Mouse (Mus musculus) lung, embryonic 16.5 days (tissue): Measurements from ENCODE around the gene Fxyd6. TPM values are rescaled to one million over a fixed set of nuclear protein-coding genes. Genes with fewer than 3 reads are reported as not detected.

Experiments
- ATAC-seq: fragments of 200-750 bp; cut with Nextera tagmentation; 2 replicates; pipeline ENCODE4 v1.8.0; 2017; ENCODE audit warnings: low read depth, mild to moderate bottlenecking, moderate library complexity
- H3K27ac ChIP-seq: fragments of 300-500 bp; sonication (generic); 2 replicates; pipeline ENCODE4 v1.5.1; 2014; ENCODE audit warnings: mild to moderate bottlenecking, control low read depth, low read length
- H3K27me3 ChIP-seq: fragments of 300-500 bp; sonication (generic); 2 replicates; pipeline ENCODE4 v1.6.1; 2014; ENCODE audit warnings: low read depth, low read length, mixed read lengths; ENCODE audit not compliant: control insufficient read depth, insufficient read depth
- H3K36me3 ChIP-seq: fragments of 300-500 bp; sonication (generic); 2 replicates; pipeline ENCODE4 v1.6.1; 2014; ENCODE audit warnings: low read length; ENCODE audit not compliant: control insufficient read depth, insufficient read depth
- H3K4me1 ChIP-seq: fragments of 300-500 bp; sonication (generic); replicated peaks from 2 replicates; pipeline ENCODE4 v1.6.1; 2014; ENCODE audit warnings: low read length, mixed read lengths; ENCODE audit not compliant: control insufficient read depth, insufficient read depth
- H3K4me2 ChIP-seq: fragments of 300-500 bp; sonication (generic); 2 replicates; pipeline ENCODE4 v1.6.1; 2014; ENCODE audit warnings: low read depth, low read length, control low read depth
- H3K4me3 ChIP-seq: fragments of 300-500 bp; sonication (generic); 2 replicates; pipeline ENCODE4 v1.5.1; 2014; ENCODE audit warnings: mild to moderate bottlenecking, low read length, control low read depth
- H3K9ac ChIP-seq: fragments of 300-500 bp; sonication (generic); 2 replicates; pipeline ENCODE4 v1.6.1; 2014; ENCODE audit warnings: low read length, control low read depth
- H3K9me3 ChIP-seq: fragments of 300-500 bp; sonication (generic); 2 replicates; pipeline ENCODE4 v1.6.1; 2016; ENCODE audit warnings: low read length; ENCODE audit not compliant: control insufficient read depth
- WGBS: fragments of 180-500 bp; shearing (Covaris S2); extraction: QIAGEN DNeasy Blood & Tissue Kit; methylation state at CpG from one replicate; pipeline ENCODE4 v1.1.7; 2014; 5-methylcytosine and 5-hydroxymethylcytosine counted together
- polyA plus RNA-seq: library from polyadenylated mRNA; unstranded; fragments of >200 nt; fragmentation: Nextera tagmentation; extraction: Ambion mirVana; gene quantifications from 2 replicates; pipeline ENCODE4 v1.2.1, GENCODE M21; 2015

The Fxyd6 gene
- polyA plus RNA-seq, 1 experiment from 2014 or later: 36.5 TPM

DNA sequence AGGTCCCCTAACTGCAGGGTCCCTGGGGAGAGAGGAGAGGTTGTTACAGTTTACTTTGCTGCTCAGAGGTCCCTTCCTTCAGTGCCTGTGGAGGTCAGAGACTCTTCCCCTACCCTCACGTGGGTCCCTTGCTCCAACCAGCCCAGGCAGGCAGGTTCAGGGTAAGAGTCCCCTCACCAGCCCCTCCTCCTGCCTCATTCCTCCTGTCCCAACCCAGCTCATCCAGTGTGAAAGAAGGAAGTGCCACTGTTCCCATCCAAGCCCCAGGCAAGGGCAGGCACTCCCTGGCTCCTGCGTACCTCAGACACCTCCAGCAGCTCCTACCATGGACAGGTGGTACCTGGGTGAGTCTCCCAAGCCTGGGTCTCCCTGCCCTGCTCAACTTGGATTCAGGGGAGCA is 33.0 kb downstream of the Fxyd6 start:
- no peak for ATAC-seq
- H3K4me3 ChIP-seq: no peak overlapping the region
- WGBS: 28% methylated on average over 2 of the region's 2 CpGs
- no peaks in the 10 kb centered on the region for H3K27me3 ChIP-seq
- no peaks in the 10 kb centered on the region for H3K36me3 ChIP-seq
- H3K4me1 ChIP-seq: 0 out of 2 replicates have a peak, but pooled peaks cover under 1% of the 10 kb centered on the region
- H3K9me3 ChIP-seq: no peaks in the 10 kb centered on the region
- H3K27ac ChIP-seq: no peak overlapping the region
- H3K4me2 ChIP-seq: no peak overlapping the region
- no peak overlapping the region for H3K9ac ChIP-seq

DNA sequence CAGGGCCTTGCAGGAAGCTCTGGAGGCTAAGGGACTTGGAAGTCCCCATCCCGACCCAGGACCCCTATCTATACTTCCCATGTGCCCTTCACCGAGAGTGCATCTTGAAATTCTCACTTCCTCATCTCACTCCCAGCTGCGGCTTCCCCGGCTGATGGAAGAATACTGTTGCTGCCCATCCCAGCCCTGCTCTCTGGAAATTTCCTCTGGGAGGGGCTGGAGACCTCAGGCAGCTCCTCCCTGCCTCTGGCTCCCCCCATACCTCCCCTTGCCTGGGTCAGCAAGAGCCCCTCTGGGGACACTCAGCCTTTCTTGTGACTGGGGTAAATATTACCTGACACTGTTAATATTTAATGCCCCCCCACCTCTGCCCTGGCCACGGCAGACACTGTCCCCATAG is 35.7 kb downstream of the Fxyd6 start:
- no peaks in the 10 kb centered on the region for H3K36me3 ChIP-seq
- H3K9ac ChIP-seq: no peak overlapping the region
- no peaks in the 10 kb centered on the region for H3K9me3 ChIP-seq
- no peak for ATAC-seq
- H3K27ac ChIP-seq: no peak overlapping the region
- H3K4me1 ChIP-seq: 0 out of 2 replicates have a peak, but pooled peaks cover 4% of the 10 kb centered on the region
- H3K4me2 ChIP-seq: no peak overlapping the region
- WGBS: 45% methylated on average over 5 of the region's 5 CpGs
- no peak overlapping the region for H3K4me3 ChIP-seq
- no peaks in the 10 kb centered on the region for H3K27me3 ChIP-seq

- Histone ChIP-seq H3K27me3 (no peaks in the 10 kb centered on the region), H3K9ac (no peak overlapping the region), H3K4me2 (no peak overlapping the region), H3K9me3 (no peaks in the 10 kb centered on the region), H3K27ac (no peak overlapping the region), H3K4me3 (no peak overlapping the region), H3K4me1 (0 out of 2 replicates have a peak, but pooled peaks cover 4% of the 10 kb centered on the region), H3K36me3 (no peaks in the 10 kb centered on the region)
- WGBS: 64% methylated on average over 3 of the region's 3 CpGs
- no peak for ATAC-seq
Measured at GRCm38 (mm10) chr9:45406808-45407207, 36.8 kb downstream of the Fxyd6 start.

DNA sequence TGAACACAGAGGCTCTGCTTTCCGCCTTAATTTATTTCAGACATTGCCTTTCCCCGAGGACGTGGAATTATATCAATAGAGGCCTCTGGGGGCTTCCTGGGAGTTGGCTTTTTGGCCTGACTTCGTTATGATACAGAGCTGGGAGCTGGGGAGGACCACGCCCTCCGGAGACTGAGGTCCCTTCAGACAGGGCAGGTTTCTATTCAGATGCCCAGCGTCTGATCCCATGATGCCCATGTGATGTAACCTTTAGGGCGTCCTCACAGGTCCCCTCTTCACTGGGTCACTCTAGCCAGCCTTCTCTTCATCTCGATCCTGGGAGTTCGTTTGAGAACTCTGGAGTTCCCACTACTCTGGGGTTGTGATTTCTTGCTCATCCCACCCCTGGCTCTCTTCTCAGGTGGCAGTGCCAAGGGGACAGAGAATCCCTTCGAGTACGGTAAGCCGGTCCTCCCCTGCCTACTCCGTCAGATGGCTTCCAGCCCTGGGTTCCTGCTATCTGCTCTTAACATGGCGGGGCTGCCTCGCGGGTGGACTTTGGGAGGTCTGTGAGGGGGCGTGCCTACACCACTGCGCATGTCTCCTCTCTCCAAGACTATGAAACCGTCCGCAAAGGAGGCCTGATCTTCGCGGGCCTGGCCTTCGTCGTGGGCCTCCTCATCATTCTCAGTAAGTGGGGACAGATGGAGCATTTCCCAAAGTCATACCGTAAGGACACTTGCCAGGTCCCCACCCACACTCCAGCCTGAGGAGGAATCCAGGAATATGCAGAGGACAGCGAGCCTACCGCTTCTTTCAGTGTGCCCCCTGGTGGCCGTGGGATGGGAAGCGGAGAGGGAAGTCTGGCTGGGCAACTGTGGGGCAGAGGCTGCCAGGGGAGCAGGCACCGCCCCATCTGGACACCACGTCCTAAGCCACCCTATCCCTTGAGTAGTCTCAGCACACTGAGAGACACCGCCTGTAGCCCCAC is 38.0 kb downstream of the Fxyd6 start:
- Histone ChIP-seq H3K4me3 (peak overlapping the region; percentile 33), H3K9ac (0 out of 2 replicates have a peak overlapping the region, but pooled peaks have one; percentile 8), H3K9me3 (no peaks in the 10 kb centered on the region), H3K27ac (no peak overlapping the region), H3K4me2 (peak overlapping the region; percentile 55), H3K27me3 (no peaks in the 10 kb centered on the region), H3K36me3 (no peaks in the 10 kb centered on the region), H3K4me1 (0 out of 2 replicates have a peak, but pooled peaks cover 4% of the 10 kb centered on the region)
- ATAC-seq: peak; percentile 76
- 34% methylated on average over 33 of the region's 33 CpGs for WGBS

DNA sequence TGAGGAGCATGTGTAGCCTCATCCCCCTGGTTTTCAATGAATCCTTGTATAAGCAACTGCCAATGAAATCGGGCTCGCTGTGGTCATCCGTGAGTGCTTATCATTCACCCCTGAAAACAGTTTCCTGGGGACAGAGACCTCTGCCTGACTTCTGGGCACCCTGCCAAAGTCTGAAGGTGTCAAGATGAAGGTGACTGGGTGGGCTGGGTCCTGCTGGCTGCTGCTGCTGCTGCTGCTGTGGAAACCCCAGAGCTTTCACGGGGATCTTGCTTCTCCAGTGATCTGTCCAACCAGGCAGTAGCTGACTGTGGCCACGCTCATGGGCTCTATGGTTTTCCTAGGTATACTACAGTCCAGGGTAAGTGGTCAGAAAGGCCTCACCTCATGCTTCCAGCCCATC is 40.2 kb downstream of the Fxyd6 start:
- Histone ChIP-seq H3K27ac (no peak overlapping the region), H3K9me3 (no peaks in the 10 kb centered on the region), H3K9ac (no peak overlapping the region), H3K4me1 (0 out of 2 replicates have a peak, but pooled peaks cover 4% of the 10 kb centered on the region), H3K4me2 (no peak overlapping the region), H3K27me3 (no peaks in the 10 kb centered on the region), H3K4me3 (no peak overlapping the region), H3K36me3 (no peaks in the 10 kb centered on the region)
- ATAC-seq: no peak
- 53% methylated on average over 5 of the region's 5 CpGs for WGBS

- Histone ChIP-seq H3K36me3 (no peaks in the 10 kb centered on the region), H3K9me3 (no peaks in the 10 kb centered on the region)
Measured at GRCm38 (mm10) chr9:45410614-45411013, 40.6 kb downstream of the Fxyd6 start.

GRCm38 (mm10) chr9:45411111-45411510 is 41.1 kb downstream of the Fxyd6 start:
- H3K27ac ChIP-seq: no peak overlapping the region
- no peaks in the 10 kb centered on the region for H3K9me3 ChIP-seq
- 0 out of 2 replicates have a peak, but pooled peaks cover 4% of the 10 kb centered on the region for H3K4me1 ChIP-seq
- H3K27me3 ChIP-seq: no peaks in the 10 kb centered on the region
- ATAC-seq: no peak
- H3K36me3 ChIP-seq: no peaks in the 10 kb centered on the region
- WGBS: 66% methylated on average over 3 of the region's 3 CpGs
- no peak overlapping the region for H3K4me3 ChIP-seq
- no peak overlapping the region for H3K4me2 ChIP-seq
- no peak overlapping the region for H3K9ac ChIP-seq

More at GRCm38 (mm10) chr9:45410614-45411013, 40.6 kb downstream of the Fxyd6 start:
- Histone ChIP-seq H3K27me3 (no peaks in the 10 kb centered on the region), H3K4me2 (no peak overlapping the region), H3K9ac (no peak overlapping the region), H3K27ac (no peak overlapping the region), H3K4me1 (0 out of 2 replicates have a peak, but pooled peaks cover 4% of the 10 kb centered on the region), H3K4me3 (no peak overlapping the region)
- ATAC-seq: no peak
- WGBS: 73% methylated on average over 2 of the region's 2 CpGs

GRCm38 (mm10) chr9:45411803-45412202 is 41.8 kb downstream of the Fxyd6 start:
- 0 out of 2 replicates have a peak, but pooled peaks have one; percentile 30 for ATAC-seq
- Histone ChIP-seq H3K9me3 (no peaks in the 10 kb centered on the region), H3K9ac (no peak overlapping the region), H3K36me3 (no peaks in the 10 kb centered on the region), H3K4me2 (peak overlapping the region; percentile 34), H3K4me3 (no peak overlapping the region), H3K4me1 (0 out of 2 replicates have a peak, but pooled peaks cover 4% of the 10 kb centered on the region), H3K27me3 (no peaks in the 10 kb centered on the region), H3K27ac (no peak overlapping the region)
- 18% methylated on average over 7 of the region's 7 CpGs for WGBS

GRCm38 (mm10) chr9:45412287-45412686 is 42.3 kb downstream of the Fxyd6 start:
- peak; percentile 51 for ATAC-seq
- H3K9me3 ChIP-seq: no peaks in the 10 kb centered on the region
- 0 out of 2 replicates have a peak, but pooled peaks cover 4% of the 10 kb centered on the region for H3K4me1 ChIP-seq
- no peak overlapping the region for H3K27ac ChIP-seq
- H3K9ac ChIP-seq: no peak overlapping the region
- H3K4me2 ChIP-seq: peak overlapping the region; percentile 34
- 7% methylated on average over 10 of the region's 10 CpGs for WGBS
- H3K4me3 ChIP-seq: no peak overlapping the region
- no peaks in the 10 kb centered on the region for H3K36me3 ChIP-seq
- no peaks in the 10 kb centered on the region for H3K27me3 ChIP-seq
